Mouse (Mus musculus): ENCODE data around the gene Arfgap1.

DNA sequence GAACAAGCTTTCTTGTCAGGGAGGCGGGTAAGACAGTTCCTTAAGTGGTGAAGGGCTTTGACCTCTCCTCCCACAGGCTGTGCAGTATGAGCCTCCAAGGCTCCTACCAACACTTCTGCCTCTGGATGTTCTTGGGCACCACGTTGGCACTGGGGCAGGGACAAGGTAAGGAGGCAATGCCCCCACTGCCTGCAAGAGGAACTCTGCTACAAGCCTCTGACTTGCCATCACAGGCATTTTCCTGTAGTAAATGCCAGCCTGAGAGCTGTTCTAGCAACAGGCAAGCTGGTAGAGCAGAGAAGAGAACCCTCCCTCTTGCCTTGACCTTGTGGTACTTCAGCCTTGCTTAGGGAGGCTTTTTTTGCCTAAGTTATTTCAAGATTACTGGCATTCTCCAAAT lies 19.4 kb downstream of the Arfgap1 start, which contains the start of gene Col20a1:
- no peak for TF ChIP-seq ZC3H11A (IDR thresholded peaks at IDR 0.05; ENCODE audit: borderline replicate concordance, low read depth, low read length)
- no peak for TF ChIP-seq ZNF384 (IDR thresholded peaks at IDR 0.05; ENCODE audit: low read depth, low read length)
- no peak for TF ChIP-seq MAFK (IDR thresholded peaks at IDR 0.05; ENCODE audit: insufficient read depth, low read depth, low read length)
- TF ChIP-seq HCFC1 (IDR thresholded peaks at IDR 0.05; ENCODE audit: borderline replicate concordance, insufficient read depth, low read length), result no peak
